Mouse (Mus musculus) spleen, adult 2 months (tissue): ENCODE measurements around the gene Pxmp4. TPM values are rescaled to one million over a fixed set of nuclear protein-coding genes. Genes with fewer than 3 reads are reported as not detected.
A peak's percentile ranks its signal among the peaks of the same experiment; 100 is the strongest.

ENCODE experiments used
- DNase-seq, 2 experiments: peaks; one replicate each; pipeline versions ENCODE4 v3.0.0 to v3.0.0-alpha.2; 2012 to 2021; ENCODE audit warnings: low spot score in 2 of 2, low read depth in 1 of 2
- H3K27ac ChIP-seq: fragments of 200-500 bp; 2 replicates; pipeline ENCODE4 v1.5.1; 2012; ENCODE audit warnings: low read length, inconsistent platforms; ENCODE audit not compliant: insufficient read depth
- H3K27me3 ChIP-seq: fragments of 200-500 bp; 2 replicates; pipeline ENCODE4 v1.6.1; 2012; ENCODE audit warnings: mild to moderate bottlenecking, moderate library complexity, low read length, inconsistent platforms; ENCODE audit not compliant: control insufficient read depth, insufficient read depth
- H3K36me3 ChIP-seq: fragments of 200-500 bp; 2 replicates; pipeline ENCODE4 v1.6.1; 2012; ENCODE audit warnings: mild to moderate bottlenecking, low read length, inconsistent platforms; ENCODE audit not compliant: control insufficient read depth, insufficient read depth
- H3K4me1 ChIP-seq: fragments of 200-500 bp; 2 replicates; pipeline ENCODE4 v1.6.1; 2011; ENCODE audit warnings: inconsistent platforms; ENCODE audit not compliant: control insufficient read depth, insufficient read depth, insufficient read length
- H3K4me3 ChIP-seq: fragments of 200-500 bp; 2 replicates; pipeline ENCODE4 v1.5.1; 2011; ENCODE audit warnings: mild to moderate bottlenecking, inconsistent platforms; ENCODE audit not compliant: insufficient read depth, insufficient read length; ENCODE audit errors: extremely low read depth
- CTCF ChIP-seq: fragments of 200-500 bp; IDR thresholded peaks from 2 replicates; pipeline ENCODE4 v1.5.1; 2011; ENCODE audit warnings: mild to moderate bottlenecking, inconsistent platforms; ENCODE audit not compliant: insufficient read depth, insufficient read length, insufficient replicate concordance; ENCODE audit errors: extremely low read depth
- POLR2A ChIP-seq: fragments of 200-500 bp; IDR thresholded peaks from 2 replicates; pipeline ENCODE4 v1.6.1; 2011; ENCODE audit warnings: low read depth, low read length, inconsistent platforms
- WGBS: fragments of 180-500 bp; shearing (Covaris S2); methylation state at CpG from one replicate; pipeline ENCODE4 v1.1.7; 2018; 5-methylcytosine and 5-hydroxymethylcytosine counted together
- polyA plus RNA-seq: library from polyadenylated mRNA; depleted of rRNA; stranded (reverse); fragments of >200 nt; gene quantifications from 2 replicates; pipeline ENCODE4 v1.2.3, GENCODE M21; 2012

The Pxmp4 gene
- polyA plus RNA-seq, 1 experiment: 14.6 TPM

GRCm38 (mm10) chr2:154568329-154569070 lies 35.0 kb downstream of the Pxmp4 start:
- TF ChIP-seq POLR2A: no peak
- no peak for TF ChIP-seq CTCF
- 36% methylated on average over 10 of the region's 10 CpGs for WGBS
- no peak for DNase-seq
- Histone ChIP-seq H3K4me3 (peak overlapping the region; percentile 63), H3K36me3 (no peaks in the 10 kb centered on the region), H3K4me1 (peaks cover 4% of the 10 kb centered on the region), H3K27ac (peak overlapping the region; percentile 54; the same call in 1 of the 2 replicates), H3K27me3 (no peaks in the 10 kb centered on the region)

- DNase-seq: no peak
- Histone ChIP-seq H3K4me3 (no peak overlapping the region), H3K4me1 (peaks cover 4% of the 10 kb centered on the region), H3K27ac (no peak overlapping the region), H3K36me3 (no peaks in the 10 kb centered on the region), H3K27me3 (no peaks in the 10 kb centered on the region)
- WGBS: 93% methylated on average over 2 of the region's 2 CpGs
- no peak for TF ChIP-seq CTCF
- TF ChIP-seq POLR2A: no peak
Measured at GRCm38 (mm10) chr2:154567766-154568165, 35.7 kb downstream of the Pxmp4 start.

- no peaks in the 10 kb centered on the region for H3K36me3 ChIP-seq
- H3K4me1 ChIP-seq: peaks cover 4% of the 10 kb centered on the region
- no peak overlapping the region for H3K4me3 ChIP-seq
- H3K27ac ChIP-seq: no peak overlapping the region
- no peaks in the 10 kb centered on the region for H3K27me3 ChIP-seq
- TF ChIP-seq POLR2A (no peak), CTCF (no peak)
- 91% methylated on average over 8 of the region's 8 CpGs for WGBS
- no peak for DNase-seq
Measured at GRCm38 (mm10) chr2:154566641-154567040, 36.9 kb downstream of the Pxmp4 start.

GRCm38 (mm10) chr2:154565562-154565961 lies 37.9 kb downstream of the Pxmp4 start:
- no peak for TF ChIP-seq POLR2A
- TF ChIP-seq CTCF: no peak
- Histone ChIP-seq H3K4me1 (peaks cover 4% of the 10 kb centered on the region), H3K4me3 (no peak overlapping the region), H3K36me3 (0 out of 2 replicates have a peak, but pooled peaks cover 2% of the 10 kb centered on the region), H3K27me3 (no peaks in the 10 kb centered on the region), H3K27ac (no peak overlapping the region)
- 93% methylated on average over 3 of the region's 3 CpGs for WGBS
- DNase-seq: no peak

DNA sequence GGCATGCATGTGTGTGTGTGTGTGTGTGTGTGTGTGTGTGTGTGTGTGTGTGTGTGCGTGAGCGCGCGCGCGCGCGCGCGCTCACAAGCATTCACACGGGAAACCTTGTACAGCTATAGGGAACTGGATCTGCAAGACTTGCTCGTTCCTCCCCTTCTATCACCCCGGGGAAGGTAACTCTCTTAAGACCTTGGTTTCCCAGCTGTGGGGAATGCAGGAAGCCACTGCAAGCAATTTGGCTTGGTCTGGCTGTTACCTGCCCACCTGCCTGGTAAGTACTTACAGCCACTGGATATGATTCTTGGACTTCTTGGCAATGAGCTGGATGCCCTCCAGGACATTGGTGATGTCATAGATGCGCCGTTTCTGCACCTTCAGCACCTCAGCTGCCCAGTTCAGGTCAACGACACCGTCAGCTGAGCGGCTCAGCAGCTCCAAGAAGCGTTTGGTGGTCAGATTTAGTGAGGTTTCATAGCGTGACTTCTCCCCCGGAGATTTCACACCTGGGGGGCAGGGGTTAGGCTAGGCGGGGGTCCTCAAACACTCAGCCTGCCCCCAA lies 39.8 kb downstream of the Pxmp4 start:
- Histone ChIP-seq H3K36me3 (peaks cover 2% of the 10 kb centered on the region; the same call in 1 of the 2 replicates), H3K4me3 (no peak overlapping the region), H3K27ac (no peak overlapping the region), H3K4me1 (peaks cover 2% of the 10 kb centered on the region), H3K27me3 (no peaks in the 10 kb centered on the region)
- no peak for TF ChIP-seq CTCF
- TF ChIP-seq POLR2A: no peak
- WGBS: 95% methylated on average over 22 of the region's 22 CpGs
- no peak for DNase-seq

- DNase-seq: no peak
Measured at GRCm38 (mm10) chr2:154558264-154559039, 45.1 kb downstream of the Pxmp4 start, which contains the start of gene Necab3. Gene Necab3, minus strand, starts transcription at chr2:154558890.

More at GRCm38 (mm10) chr2:154558264-154559039, 45.1 kb downstream of the Pxmp4 start, which contains the start of gene Necab3:
- no peak within 1 kb of the TSS for H3K27ac ChIP-seq
- 14% methylated on average over 33 of the region's 34 CpGs for WGBS
- peaks cover 2% of the 10 kb centered on the region; the same call in 1 of the 2 replicates for H3K36me3 ChIP-seq
- TF ChIP-seq CTCF (no peak), POLR2A (no peak)
- peak within 1 kb of the TSS; percentile 43 for H3K4me3 ChIP-seq
- no peaks in the 10 kb centered on the region for H3K27me3 ChIP-seq
- peaks cover 8% of the 10 kb centered on the region for H3K4me1 ChIP-seq
